Comparison of ENCODE assay signal across 7 mouse cellular contexts in the genomic region with DNA sequence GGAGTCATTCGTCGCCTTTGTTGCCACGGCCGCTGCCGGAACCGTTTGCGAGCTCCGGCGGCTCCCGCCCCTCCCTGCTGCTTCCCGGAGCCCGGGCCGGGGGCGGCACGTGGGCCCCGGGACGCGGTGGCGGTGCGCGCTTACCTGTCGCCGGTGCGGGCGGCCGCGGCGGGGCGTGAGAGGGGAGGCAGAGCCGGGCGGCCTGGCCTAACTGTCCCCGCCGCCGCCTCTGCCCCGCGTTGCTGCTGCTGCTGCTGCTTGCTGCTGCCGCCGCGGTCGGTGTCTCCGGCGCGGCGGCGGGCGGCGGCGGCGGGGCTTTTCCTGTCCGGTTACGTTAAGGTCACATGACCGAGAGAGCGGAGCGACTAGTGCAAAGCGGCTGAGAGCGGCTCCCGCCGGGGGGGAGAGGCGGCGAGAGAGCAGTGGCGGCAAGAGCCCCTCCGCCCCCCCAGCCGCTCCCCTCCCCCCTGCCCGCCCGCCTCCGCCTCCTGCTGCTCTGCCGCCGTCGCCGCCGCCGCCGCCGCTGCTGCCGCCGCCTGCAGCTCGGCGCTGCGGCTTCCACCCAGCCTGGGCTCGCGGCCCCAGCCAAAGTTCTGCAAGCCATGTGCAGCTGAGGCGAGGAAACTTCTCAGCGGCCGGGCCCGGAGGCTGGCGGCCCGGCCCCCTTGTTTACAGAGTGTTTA. TPM values are rescaled to one million over a fixed set of nuclear protein-coding genes. Genes with fewer than 3 reads are reported as not detected.
A peak's percentile ranks its signal among the peaks of the same experiment; 100 is the strongest.
DNase-seq lines count a peak whose midpoint lies in the region; ATAC-seq lines count a peak whose summit lies in the region.

A gene (minus strand): TSS at position 408 of the 683 bp plus-strand sequence.

- H3K27me3 ChIP-seq in intestine, embryonic 15.5 days (replicated peaks) = no peaks in the 10 kb centered on the region
- H3K27me3 ChIP-seq in limb, embryonic 11.5 days (ENCODE audit: control insufficient read depth, insufficient read depth, low read length) = no peaks in the 10 kb centered on the region
- no peaks in the 10 kb centered on the region for H3K27me3 ChIP-seq in midbrain, embryonic 12.5 days

- peak within 1 kb of the TSS; percentile 99 for H3K27ac ChIP-seq in intestine, embryonic 15.5 days
- peak within 1 kb of the TSS; percentile 97 for H3K27ac ChIP-seq in limb, embryonic 11.5 days (replicated peaks; ENCODE audit: low read depth, low read length)
- H3K27ac ChIP-seq in midbrain, embryonic 12.5 days (replicated peaks) = peak within 1 kb of the TSS; percentile 100

- H3K9ac ChIP-seq in intestine, embryonic 15.5 days = peak within 1 kb of the TSS; percentile 98
- H3K9ac ChIP-seq in limb, embryonic 11.5 days (ENCODE audit: low read length) = peak within 1 kb of the TSS; percentile 97
- peak within 1 kb of the TSS; percentile 100 for H3K9ac ChIP-seq in midbrain, embryonic 12.5 days (replicated peaks)

- WGBS in intestine, embryonic 15.5 days = 1% methylated on average over 50 of the region's 87 CpGs
- WGBS in limb, embryonic 11.5 days = under 1% methylated on average over 47 of the region's 87 CpGs
- WGBS in midbrain, embryonic 12.5 days = under 1% methylated on average over 35 of the region's 87 CpGs

- ATAC-seq in intestine, embryonic 15.5 days = peak; percentile 3
- no peak for ATAC-seq in limb, embryonic 11.5 days (ENCODE audit: insufficient number of reproducible peaks, low FRiP score, low TSS enrichment, low read depth)
- ATAC-seq in midbrain, embryonic 12.5 days (ENCODE audit: low FRiP score, low read depth) = peak; percentile 5; the same call in 1 of the 2 replicates

- no peaks in the 10 kb centered on the region for H3K36me3 ChIP-seq in intestine, embryonic 15.5 days
- H3K36me3 ChIP-seq in limb, embryonic 11.5 days (ENCODE audit: control insufficient read depth, insufficient read depth, low read length) = peaks cover 1% of the 10 kb centered on the region; the same call in 1 of the 2 replicates
- H3K36me3 ChIP-seq in midbrain, embryonic 12.5 days = no peaks in the 10 kb centered on the region

- intact Hi-C loops in gastrocnemius, postnatal 36 days (cut with DNase I) = no loop called here

- peak within 1 kb of the TSS; percentile 93 for H3K4me3 ChIP-seq in intestine, embryonic 15.5 days (replicated peaks)
- peak within 1 kb of the TSS; percentile 88 for H3K4me3 ChIP-seq in limb, embryonic 11.5 days (ENCODE audit: low read depth, low read length)
- peak within 1 kb of the TSS; percentile 99 for H3K4me3 ChIP-seq in midbrain, embryonic 12.5 days

- H3K4me2 ChIP-seq in intestine, embryonic 15.5 days (replicated peaks) = peak within 1 kb of the TSS; percentile 81
- peak within 1 kb of the TSS; percentile 86 for H3K4me2 ChIP-seq in limb, embryonic 11.5 days (ENCODE audit: low read depth, severe bottlenecking)
- H3K4me2 ChIP-seq in midbrain, embryonic 12.5 days (replicated peaks) = peak within 1 kb of the TSS; percentile 85

- no peaks in the 10 kb centered on the region for H3K9me3 ChIP-seq in intestine, embryonic 15.5 days
- H3K9me3 ChIP-seq in limb, embryonic 11.5 days (ENCODE audit: control insufficient read depth, low read length) = no peaks in the 10 kb centered on the region
- no peaks in the 10 kb centered on the region for H3K9me3 ChIP-seq in midbrain, embryonic 12.5 days

- H3K4me1 ChIP-seq in intestine, embryonic 15.5 days (replicated peaks) = peaks cover 20% of the 10 kb centered on the region
- H3K4me1 ChIP-seq in limb, embryonic 11.5 days (ENCODE audit: control insufficient read depth, insufficient read depth, low read length) = peaks cover 7% of the 10 kb centered on the region
- H3K4me1 ChIP-seq in midbrain, embryonic 12.5 days = peaks cover 36% of the 10 kb centered on the region

- DNase-seq in adrenal gland, adult 2 months = peak; percentile 81
- DNase-seq in embryo, embryonic 10.5 days (ENCODE audit: low spot score) = peak; percentile 76
- peak; percentile 51 to 52 for DNase-seq in gastrocnemius, postnatal 36 days
- DNase-seq in limb, embryonic 11.5 days (ENCODE audit: low spot score) = peak; percentile 75
- peak; percentile 63 for DNase-seq in skeletal muscle tissue, adult 2 months (ENCODE audit: low read depth, low spot score)

RNA-seq across cellular contexts. Expression of the gene that starts here (rescaled TPM):
- total RNA-seq in adrenal gland, adult 2 months (2021) = 10 to 100 TPM in 1 of 2 experiments, 1 to 10 TPM in 1; 8.3 to 13.7 TPM
- polyA plus RNA-seq in adrenal gland, adult 2 months (2012; rRNA removed) = 5.2 and 6.3 TPM in 2 replicates
- 1 to 10 TPM; 5.1 to 6.3 TPM for total RNA-seq in gastrocnemius, postnatal 36 days (2021)
- polyA plus RNA-seq in intestine, embryonic 15.5 days (2015; fragmentation: Nextera tagmentation; extraction: Ambion mirVana) = 11.7 and 12.0 TPM in 2 replicates
- polyA plus RNA-seq in limb, embryonic 11.5 days (2014; fragmentation: Nextera tagmentation; extraction: Ambion mirVana) = 22.7 and 24.4 TPM in 2 replicates
- 23.3 and 23.4 TPM in 2 replicates for polyA plus RNA-seq in midbrain, embryonic 12.5 days (2016; fragmentation: Nextera tagmentation; extraction: Ambion mirVana)
